Mouse (Mus musculus) T-helper 17 cell (primary cell): Measurements from ENCODE around the gene Itfg2.

Source experiments
- in situ Hi-C, 2 experiments: fragments of 300-600 bp; cut with MboI, MseI; formaldehyde crosslinking; loops; 1 replicate in 1 of 2; 2 replicates in 1 of 2; pipeline ENCODE4 v1.15.1; 2025; ENCODE audit warnings: high pct_unique_total_duplicates in 2 of 2

The Itfg2 gene

GRCm38 (mm10) chr6:128424269-128425019, at the start of gene Itfg2:
Itfg2 (minus strand) TSS chr6:128424931.
- in situ Hi-C loops, result no loop called here

- in situ Hi-C loops, result no loop called here
These were observed 49.4 kb upstream of the Itfg2 start for GRCm38 (mm10) chr6:128474112-128474511.

- in situ Hi-C loops, result no loop called here
These were observed 44.7 kb upstream of the Itfg2 start for GRCm38 (mm10) chr6:128469451-128469850.

- in situ Hi-C loops, result no loop called here
These were observed 42.6 kb upstream of the Itfg2 start for GRCm38 (mm10) chr6:128467298-128467697.

- in situ Hi-C loops, result no loop called here
These were observed 41.8 kb upstream of the Itfg2 start for GRCm38 (mm10) chr6:128466563-128466962.

- in situ Hi-C loops, result no loop called here
These were observed 41.3 kb upstream of the Itfg2 start for GRCm38 (mm10) chr6:128466043-128466442.

GRCm38 (mm10) chr6:128464996-128465395, 40.3 kb upstream of the Itfg2 start:
- in situ Hi-C loops, result no loop called here

- in situ Hi-C loops, result no loop called here
These were observed 36.9 kb upstream of the Itfg2 start for GRCm38 (mm10) chr6:128461606-128462005.

GRCm38 (mm10) chr6:128460729-128461503, 36.2 kb upstream of the Itfg2 start:
- in situ Hi-C loops, result no loop called here

- in situ Hi-C loops, result no loop called here
These were observed 35.6 kb upstream of the Itfg2 start for GRCm38 (mm10) chr6:128460321-128460720.

GRCm38 (mm10) chr6:128457186-128457585, 32.5 kb upstream of the Itfg2 start:
- in situ Hi-C loops, result no loop called here

- in situ Hi-C loops, result no loop called here
These were observed 31.3 kb upstream of the Itfg2 start for GRCm38 (mm10) chr6:128455835-128456605.

GRCm38 (mm10) chr6:128447063-128447462, 22.3 kb upstream of the Itfg2 start:
- in situ Hi-C loops, result no loop called here

- in situ Hi-C loops, result no loop called here
These were observed 21.2 kb upstream of the Itfg2 start for GRCm38 (mm10) chr6:128445761-128446535.

GRCm38 (mm10) chr6:128440238-128440637, 15.5 kb upstream of the Itfg2 start:
- in situ Hi-C loops, result no loop called here

- in situ Hi-C loops, result no loop called here
These were observed 14.2 kb upstream of the Itfg2 start for GRCm38 (mm10) chr6:128438871-128439341.

GRCm38 (mm10) chr6:128438317-128438870, 13.7 kb upstream of the Itfg2 start, which contains the start of gene Fkbp4:
Fkbp4 (minus strand) TSS chr6:128438677.
- in situ Hi-C loops, result no loop called here

GRCm38 (mm10) chr6:128437731-128438316, 13.1 kb upstream of the Itfg2 start:
- in situ Hi-C loops, result no loop called here

- in situ Hi-C loops, result no loop called here
These were observed 12.6 kb upstream of the Itfg2 start for GRCm38 (mm10) chr6:128437288-128437687.

- in situ Hi-C loops, result no loop called here
These were observed 11.8 kb upstream of the Itfg2 start for GRCm38 (mm10) chr6:128436356-128437005.
